Mouse (Mus musculus) T-helper 2 cell (primary cell): ENCODE results near the gene Gm10715.
"Not testable (repeated sequence)": the region's sequence is repeated elsewhere in the genome, so short reads cannot be mapped to it uniquely, and the experiment has no call there.

Experiments
- in situ Hi-C: fragments of 300-600 bp; cut with MboI, MseI; formaldehyde crosslinking; loops from one replicate; pipeline ENCODE4 v1.15.1; 2025; ENCODE audit warnings: high pct_unique_total_duplicates

Gene Gm10715

GRCm38 (mm10) chr9:3024912-3025467 is 11.7 kb upstream of the Gm10715 start, which contains the start of gene Gm10717:
Gm10717 (plus strand) TSS chr9:3025417.
- in situ Hi-C loops, result not testable (repeated sequence)

- in situ Hi-C loops, result not testable (repeated sequence)
Measured at GRCm38 (mm10) chr9:3025653-3026052, 11.0 kb upstream of the Gm10715 start.

GRCm38 (mm10) chr9:3026136-3026535 is 10.5 kb upstream of the Gm10715 start:
- in situ Hi-C loops, result not testable (repeated sequence)

GRCm38 (mm10) chr9:3026741-3027140 is 9.9 kb upstream of the Gm10715 start:
- in situ Hi-C loops, result not testable (repeated sequence)

- in situ Hi-C loops, result not testable (repeated sequence)
Measured at GRCm38 (mm10) chr9:3027200-3027599, 9.5 kb upstream of the Gm10715 start.

GRCm38 (mm10) chr9:3029276-3030000 is 7.2 kb upstream of the Gm10715 start:
- in situ Hi-C loops, result not testable (repeated sequence)

- in situ Hi-C loops, result not testable (repeated sequence)
Measured at GRCm38 (mm10) chr9:3030677-3031318, 5.9 kb upstream of the Gm10715 start.

- in situ Hi-C loops, result not testable (repeated sequence)
Measured at GRCm38 (mm10) chr9:3034299-3034698, 2.4 kb upstream of the Gm10715 start, which contains the start of gene Gm17535. Gm17535 (plus strand) TSS chr9:3034599.

- in situ Hi-C loops, result not testable (repeated sequence)
Measured at GRCm38 (mm10) chr9:3038161-3038560, 1.5 kb downstream of the Gm10715 start.
